In the genomic region with DNA sequence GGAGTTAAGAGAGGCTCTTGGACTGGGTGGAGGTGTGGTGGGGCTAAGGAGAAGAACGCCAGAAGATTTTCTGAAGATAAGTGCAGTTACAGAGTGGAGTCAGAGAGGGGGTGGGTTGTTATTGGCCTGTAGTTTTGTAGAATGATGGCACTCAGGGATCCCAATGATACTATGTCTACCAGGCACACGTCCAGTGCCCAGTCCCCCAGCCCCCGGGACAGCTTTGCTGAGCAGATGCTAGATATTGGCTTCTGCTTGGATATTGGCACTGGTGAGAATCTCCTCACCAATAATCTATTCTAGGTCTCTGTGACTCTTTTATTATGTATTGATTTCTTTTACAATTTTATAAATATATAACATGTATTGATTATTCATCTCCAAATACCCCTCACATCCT, we compare ENCODE assay signal across 16 mouse cellular contexts. TPM values are rescaled to one million over a fixed set of nuclear protein-coding genes. Genes with fewer than 3 reads are reported as not detected.
A peak's percentile ranks its signal among the peaks of the same experiment; 100 is the strongest.
DNase-seq lines count a peak whose midpoint lies in the region; ATAC-seq and TF ChIP-seq lines count a peak whose summit lies in the region.
"Had no signal": no experiment of that assay in that cellular context is flagged by ENCODE, and none has a peak within 500 bp of the region (broad histone marks: within the 10 kb centered on the region; RNA-seq: fewer than 3 reads in every experiment).

No protein-coding gene starts in this region.

- H3K4me1 ChIP-seq in forebrain, embryonic 12.5 days, result peaks cover 9% of the 10 kb centered on the region
- peaks cover 6% of the 10 kb centered on the region for H3K4me1 ChIP-seq in forebrain, postnatal 0 days (ENCODE audit: insufficient read depth)
- H3K4me1 ChIP-seq in hindbrain, embryonic 14.5 days (replicated peaks; ENCODE audit: control insufficient read depth, insufficient read depth, low read length), result peaks cover 9% of the 10 kb centered on the region
- H3K4me1 ChIP-seq in hindbrain, embryonic 16.5 days (ENCODE audit: control insufficient read depth, insufficient read depth, low read depth, low read length), result peaks cover 7% of the 10 kb centered on the region
- H3K4me1 ChIP-seq in liver, embryonic 11.5 days (replicated peaks; ENCODE audit: control insufficient read depth, insufficient read depth, low read length), result no peaks in the 10 kb centered on the region
- H3K4me1 ChIP-seq: embryonic facial prominence, embryonic 10.5 days; limb, embryonic 13.5 days; liver, embryonic 13.5 days had no signal

- H3K27ac ChIP-seq in forebrain, embryonic 12.5 days, result 0 out of 2 replicates have a peak overlapping the region, but pooled peaks have one; percentile 5
- H3K27ac ChIP-seq in forebrain, postnatal 0 days (ENCODE audit: low read depth, low read length), result no peak overlapping the region
- peak overlapping the region; percentile 47; the same call in 1 of the 2 replicates for H3K27ac ChIP-seq in hindbrain, embryonic 14.5 days
- no peak overlapping the region for H3K27ac ChIP-seq in hindbrain, embryonic 16.5 days (ENCODE audit: low read depth, low read length)
- H3K27ac ChIP-seq in layer of hippocampus, adult 2 months, result no peak overlapping the region
- H3K27ac ChIP-seq in liver, embryonic 11.5 days (ENCODE audit: low read depth, low read length), result no peak overlapping the region
- H3K27ac ChIP-seq: embryonic facial prominence, embryonic 10.5 days; limb, embryonic 13.5 days; liver, embryonic 13.5 days had no signal

- H3K4me3 ChIP-seq in forebrain, embryonic 12.5 days (replicated peaks), result no peak overlapping the region
- H3K4me3 ChIP-seq in forebrain, postnatal 0 days (ENCODE audit: low read depth, low read length), result no peak overlapping the region
- no peak overlapping the region for H3K4me3 ChIP-seq in hindbrain, embryonic 14.5 days (replicated peaks; ENCODE audit: low read length)
- H3K4me3 ChIP-seq in hindbrain, embryonic 16.5 days (ENCODE audit: low read length), result no peak overlapping the region
- no peak overlapping the region for H3K4me3 ChIP-seq in layer of hippocampus, adult 2 months
- H3K4me3 ChIP-seq in liver, embryonic 11.5 days (ENCODE audit: low read depth, low read length), result no peak overlapping the region
- H3K4me3 ChIP-seq: embryonic facial prominence, embryonic 10.5 days; limb, embryonic 13.5 days; liver, embryonic 13.5 days; myocyte had no signal

- H3K4me2 ChIP-seq in forebrain, embryonic 12.5 days, result no peak overlapping the region
- H3K4me2 ChIP-seq in forebrain, postnatal 0 days (ENCODE audit: low read depth), result no peak overlapping the region
- H3K4me2 ChIP-seq in hindbrain, embryonic 14.5 days (replicated peaks), result no peak overlapping the region
- H3K4me2 ChIP-seq in hindbrain, embryonic 16.5 days (ENCODE audit: low read length), result no peak overlapping the region
- no peak overlapping the region for H3K4me2 ChIP-seq in liver, embryonic 11.5 days
- H3K4me2 ChIP-seq: limb, embryonic 13.5 days; liver, embryonic 13.5 days had no signal

- no peak for ATAC-seq in forebrain, embryonic 12.5 days (ENCODE audit: low FRiP score)
- ATAC-seq in forebrain, postnatal 0 days, result no peak
- no peak for ATAC-seq in hindbrain, embryonic 14.5 days (ENCODE audit: low FRiP score)
- ATAC-seq in hindbrain, embryonic 16.5 days, result no peak
- ATAC-seq in liver, embryonic 11.5 days (replicated peaks; ENCODE audit: low FRiP score), result no peak
- ATAC-seq: activated CD4-positive, CD25-positive, alpha-beta regulatory T cell, adult 4 months had no signal

- TF ChIP-seq CTCF in forebrain, postnatal 0 days (IDR thresholded peaks at IDR 0.05; ENCODE audit: low read depth), result no peak
- no peak for TF ChIP-seq CTCF in layer of hippocampus, adult 2 months (conservative IDR thresholded peaks at IDR 0.05)

- no peak overlapping the region for H3K9ac ChIP-seq in forebrain, embryonic 12.5 days
- H3K9ac ChIP-seq in forebrain, postnatal 0 days, result no peak overlapping the region
- H3K9ac ChIP-seq in hindbrain, embryonic 14.5 days, result no peak overlapping the region
- H3K9ac ChIP-seq in hindbrain, embryonic 16.5 days (ENCODE audit: low read depth, low read length), result no peak overlapping the region
- no peak overlapping the region for H3K9ac ChIP-seq in liver, embryonic 11.5 days (ENCODE audit: low read depth, low read length)
- H3K9ac ChIP-seq: limb, embryonic 13.5 days; liver, embryonic 13.5 days had no signal

- no peaks in the 10 kb centered on the region for H3K36me3 ChIP-seq in forebrain, embryonic 12.5 days (replicated peaks)
- H3K36me3 ChIP-seq in forebrain, postnatal 0 days (ENCODE audit: insufficient read depth), result no peaks in the 10 kb centered on the region
- H3K36me3 ChIP-seq in hindbrain, embryonic 14.5 days (replicated peaks; ENCODE audit: control insufficient read depth, insufficient read depth), result no peaks in the 10 kb centered on the region
- no peaks in the 10 kb centered on the region for H3K36me3 ChIP-seq in hindbrain, embryonic 16.5 days (ENCODE audit: control insufficient read depth, insufficient read depth, low read length)
- H3K36me3 ChIP-seq in liver, embryonic 11.5 days (ENCODE audit: control insufficient read depth, insufficient read depth, low read length), result no peaks in the 10 kb centered on the region
- H3K36me3 ChIP-seq: embryonic facial prominence, embryonic 10.5 days; limb, embryonic 13.5 days; liver, embryonic 13.5 days had no signal

- DNase-seq in forebrain, postnatal 0 days, result no peak
- no peak for DNase-seq in hindbrain, embryonic 14.5 days (ENCODE audit: low spot score)
- DNase-seq in layer of hippocampus, adult 2 months (ENCODE audit: low spot score in 2 of 2), result peak; percentile 45 to 46
- no peak for DNase-seq in layer of hippocampus, adult 9-10 months (ENCODE audit: low spot score)
- DNase-seq in layer of hippocampus, postnatal 36 days, result peak; percentile 25 to 30
- no peak for DNase-seq in liver, embryonic 11.5 days (ENCODE audit: low spot score)
- DNase-seq: adrenal gland, adult 8-10 months; liver, embryonic 13.5 days; lung, adult 2 months; right cerebral cortex, postnatal 25 days had no signal

- no peaks in the 10 kb centered on the region for H3K9me3 ChIP-seq in forebrain, embryonic 12.5 days
- H3K9me3 ChIP-seq in forebrain, postnatal 0 days (ENCODE audit: low read length), result no peaks in the 10 kb centered on the region
- no peaks in the 10 kb centered on the region for H3K9me3 ChIP-seq in hindbrain, embryonic 14.5 days (ENCODE audit: control insufficient read depth, low read length)
- no peaks in the 10 kb centered on the region for H3K9me3 ChIP-seq in hindbrain, embryonic 16.5 days (ENCODE audit: control insufficient read depth, low read length)
- no peaks in the 10 kb centered on the region for H3K9me3 ChIP-seq in liver, embryonic 11.5 days (ENCODE audit: control insufficient read depth, low read length)
- H3K9me3 ChIP-seq: embryonic facial prominence, embryonic 10.5 days; limb, embryonic 13.5 days; liver, embryonic 13.5 days had no signal

- peaks cover 4% of the 10 kb centered on the region; the same call in 1 of the 2 replicates for H3K27me3 ChIP-seq in forebrain, embryonic 12.5 days
- H3K27me3 ChIP-seq in forebrain, postnatal 0 days (ENCODE audit: insufficient read depth, low read length), result no peaks in the 10 kb centered on the region
- H3K27me3 ChIP-seq in hindbrain, embryonic 14.5 days (ENCODE audit: control insufficient read depth, insufficient read depth, low read length), result no peaks in the 10 kb centered on the region
- no peaks in the 10 kb centered on the region for H3K27me3 ChIP-seq in hindbrain, embryonic 16.5 days (replicated peaks; ENCODE audit: control insufficient read depth, insufficient read depth, low read length)
- H3K27me3 ChIP-seq in liver, embryonic 11.5 days (replicated peaks; ENCODE audit: control insufficient read depth, insufficient read depth, low read length), result peaks cover under 1% of the 10 kb centered on the region; the same call in 1 of the 2 replicates
- H3K27me3 ChIP-seq: limb, embryonic 13.5 days had no signal

- WGBS in forebrain, embryonic 12.5 days, result 88% methylated on average over 3 of the region's 3 CpGs
- 47% methylated on average over 3 of the region's 3 CpGs for WGBS in forebrain, postnatal 0 days
- 67% methylated on average over 3 of the region's 3 CpGs for WGBS in hindbrain, embryonic 14.5 days
- 54% methylated on average over 3 of the region's 3 CpGs for WGBS in hindbrain, embryonic 16.5 days
- 69% methylated on average over 3 of the region's 3 CpGs for WGBS in liver, embryonic 11.5 days

RNA-seq across cellular contexts. Expression of a gene that starts 6.0 kb away (rescaled TPM):
- polyA plus RNA-seq in forebrain, embryonic 12.5 days (2016; fragmentation: Nextera tagmentation; extraction: Ambion mirVana), result 47.2 and 52.2 TPM in 2 replicates
- total RNA-seq in forebrain, postnatal 0 days (2014; rRNA removed), result 45.2 and 48.8 TPM in 2 replicates
- polyA plus RNA-seq in forebrain, postnatal 0 days (2015; fragmentation: Nextera tagmentation; extraction: Ambion mirVana), result 10.3 and 17.9 TPM in 2 replicates
- 28.1 and 33.4 TPM in 2 replicates for polyA plus RNA-seq in hindbrain, embryonic 14.5 days (2014; fragmentation: Nextera tagmentation; extraction: Ambion mirVana)
- 26.6 and 32.9 TPM in 2 replicates for polyA plus RNA-seq in hindbrain, embryonic 16.5 days (2015; fragmentation: Nextera tagmentation; extraction: Ambion mirVana)
- 10 to 100 TPM; 29.2 to 32.5 TPM for total RNA-seq in layer of hippocampus, adult 2 months (2021)
- total RNA-seq in layer of hippocampus, postnatal 36 days (2021), result 10 to 100 TPM; 32.8 to 35.4 TPM
- polyA plus RNA-seq in liver, embryonic 11.5 days (2014; fragmentation: Nextera tagmentation; extraction: Ambion mirVana), result 2.7 and 3.7 TPM in 2 replicates

Comparison
In these comparisons a context has a peak if more than half of its experiments do, and no peak if none do; other contexts are left out.
1. H3K27ac ChIP-seq: peak in forebrain, embryonic 12.5 days (single experiment) and hindbrain, embryonic 14.5 days (single experiment); none in forebrain, postnatal 0 days (single experiment), hindbrain, embryonic 16.5 days (single experiment), layer of hippocampus, adult 2 months (single experiment) and liver, embryonic 11.5 days (single experiment).
2. DNase-seq: peak in layer of hippocampus, adult 2 months (2 of 2) and layer of hippocampus, postnatal 36 days (2 of 2); none in forebrain, postnatal 0 days (single experiment), hindbrain, embryonic 14.5 days (single experiment), layer of hippocampus, adult 9-10 months (single experiment) and liver, embryonic 11.5 days (single experiment).